Mouse (Mus musculus): Measurements from ENCODE around the gene Rasl11b.

GRCm38 (mm10) chr5:74208438-74208837, 13.4 kb downstream of the Rasl11b start:
- no peak for TF ChIP-seq POLR2A (IDR thresholded peaks at IDR 0.05; ENCODE audit: low read depth, low read length)
- TF ChIP-seq CTCF (IDR thresholded peaks at IDR 0.05; ENCODE audit: extremely low read depth, insufficient read length, insufficient replicate concordance, low read depth, low read length), result no peak

Measured in small intestine, adult 2 months (tissue).